Mouse (Mus musculus) kidney, embryonic 16.5 days (tissue): ENCODE measurements at regions not wholly inside any gene's neighbourhood (a gene's known extent, or its start where the extent isn't known, plus 50 kb on each side); places are given as distances from the start of the nearest gene placed in this dataset.
"Not testable (repeated sequence)": the region's sequence is repeated elsewhere in the genome, so short reads cannot be mapped to it uniquely, and the experiment has no call there.

Experiments
- ATAC-seq: fragments of 200-750 bp; cut with Nextera tagmentation; 2 replicates; pipeline ENCODE4 v1.8.0; 2017; ENCODE audit warnings: moderate TSS enrichment; ENCODE audit not compliant: low FRiP score, low TSS enrichment
- H3K27ac ChIP-seq: fragments of 300-500 bp; sonication (generic); 2 replicates; pipeline ENCODE4 v1.5.1; 2014; ENCODE audit warnings: low read length
- H3K27me3 ChIP-seq: fragments of 300-500 bp; sonication (generic); 2 replicates; pipeline ENCODE4 v1.6.1; 2014; ENCODE audit warnings: low read length, control low read depth, mixed read lengths; ENCODE audit not compliant: insufficient read depth
- H3K36me3 ChIP-seq: fragments of 300-500 bp; sonication (generic); 2 replicates; pipeline ENCODE4 v1.6.1; 2014; ENCODE audit warnings: low read length, control low read depth, mixed read lengths; ENCODE audit not compliant: insufficient read depth
- H3K4me1 ChIP-seq: fragments of 300-500 bp; sonication (generic); 2 replicates; pipeline ENCODE4 v1.6.1; 2014; ENCODE audit warnings: low read length, control low read depth, mixed read lengths; ENCODE audit not compliant: insufficient read depth
- H3K4me2 ChIP-seq: fragments of 300-500 bp; sonication (generic); replicated peaks from 2 replicates; pipeline ENCODE4 v1.6.1; 2014; ENCODE audit warnings: low read depth, low read length
- H3K4me3 ChIP-seq: fragments of 300-500 bp; sonication (generic); 2 replicates; pipeline ENCODE4 v1.5.1; 2014; ENCODE audit warnings: mild to moderate bottlenecking, low read length
- H3K9ac ChIP-seq: fragments of 300-500 bp; sonication (generic); replicated peaks from 2 replicates; pipeline ENCODE4 v1.6.1; 2014; ENCODE audit warnings: low read length
- H3K9me3 ChIP-seq: fragments of 300-500 bp; sonication (generic); 2 replicates; pipeline ENCODE4 v1.6.1; 2016; ENCODE audit warnings: low read length, control low read depth
- WGBS: fragments of 180-500 bp; shearing (Covaris S2); extraction: QIAGEN DNeasy Blood & Tissue Kit; methylation state at CpG from one replicate; pipeline ENCODE4 v1.1.7; 2014; 5-methylcytosine and 5-hydroxymethylcytosine counted together

- Histone ChIP-seq H3K4me2 (no peak overlapping the region), H3K27ac (no peak overlapping the region), H3K9me3 (no peaks in the 10 kb centered on the region), H3K36me3 (no peaks in the 10 kb centered on the region), H3K4me1 (no peaks in the 10 kb centered on the region), H3K4me3 (no peak overlapping the region), H3K9ac (no peak overlapping the region), H3K27me3 (no peaks in the 10 kb centered on the region)
- no peak for ATAC-seq
- 86% methylated on average over 8 of the region's 8 CpGs for WGBS
These were observed 80.4 kb upstream of the Enpep start for GRCm38 (mm10) chr3:129412961-129413246.

GRCm38 (mm10) chr3:129415656-129416055 is 83.1 kb upstream of the Enpep start:
- no peaks in the 10 kb centered on the region for H3K36me3 ChIP-seq
- no peaks in the 10 kb centered on the region for H3K27me3 ChIP-seq
- 84% methylated on average over 5 of the region's 5 CpGs for WGBS

GRCm38 (mm10) chr3:129416337-129416736 is 83.8 kb upstream of the Enpep start:
- H3K27me3 ChIP-seq = no peaks in the 10 kb centered on the region
- no peak overlapping the region for H3K4me2 ChIP-seq
- no peaks in the 10 kb centered on the region for H3K36me3 ChIP-seq
- no peak overlapping the region for H3K27ac ChIP-seq
- 88% methylated on average over 9 of the region's 9 CpGs for WGBS
- H3K4me3 ChIP-seq = no peak overlapping the region
- no peaks in the 10 kb centered on the region for H3K4me1 ChIP-seq
- no peak for ATAC-seq
- H3K9ac ChIP-seq = no peak overlapping the region
- no peaks in the 10 kb centered on the region for H3K9me3 ChIP-seq

More at GRCm38 (mm10) chr3:129415656-129416055, 83.1 kb upstream of the Enpep start:
- Histone ChIP-seq H3K9ac (no peak overlapping the region), H3K4me3 (no peak overlapping the region), H3K9me3 (no peaks in the 10 kb centered on the region), H3K27ac (no peak overlapping the region), H3K4me1 (no peaks in the 10 kb centered on the region), H3K4me2 (no peak overlapping the region)
- ATAC-seq = no peak

GRCm38 (mm10) chr3:129421620-129422239 is 89.2 kb upstream of the Enpep start:
- ATAC-seq = peak; percentile 35; the same call in 1 of the 2 replicates

GRCm38 (mm10) chr3:129428750-129429149 is 96.2 kb upstream of the Enpep start:
- WGBS = 94% methylated on average over 2 of the region's 2 CpGs
- Histone ChIP-seq H3K27ac (no peak overlapping the region), H3K36me3 (no peaks in the 10 kb centered on the region), H3K4me1 (peaks cover 5% of the 10 kb centered on the region; the same call in 1 of the 2 replicates), H3K9me3 (no peaks in the 10 kb centered on the region), H3K4me3 (no peak overlapping the region), H3K4me2 (no peak overlapping the region), H3K27me3 (no peaks in the 10 kb centered on the region), H3K9ac (no peak overlapping the region)
- ATAC-seq = no peak

More at GRCm38 (mm10) chr3:129421620-129422239, 89.2 kb upstream of the Enpep start:
- H3K36me3 ChIP-seq, H3K4me1 ChIP-seq, H3K9ac ChIP-seq, H3K4me2 ChIP-seq, H3K9me3 ChIP-seq, H3K27ac ChIP-seq, H3K4me3 ChIP-seq, H3K27me3 ChIP-seq: not testable (repeated sequence)
- 58% methylated on average over 8 of the region's 10 CpGs for WGBS

- Histone ChIP-seq H3K4me3 (no peak overlapping the region), H3K36me3 (no peaks in the 10 kb centered on the region), H3K9me3 (no peaks in the 10 kb centered on the region), H3K27me3 (no peaks in the 10 kb centered on the region), H3K4me2 (no peak overlapping the region), H3K9ac (no peak overlapping the region), H3K4me1 (peaks cover 5% of the 10 kb centered on the region; the same call in 1 of the 2 replicates), H3K27ac (no peak overlapping the region)
- 64% methylated on average over 8 of the region's 8 CpGs for WGBS
- no peak for ATAC-seq
These were observed 96.9 kb upstream of the Enpep start for GRCm38 (mm10) chr3:129429161-129430111.

- Histone ChIP-seq H3K27me3 (no peaks in the 10 kb centered on the region), H3K9ac (no peak overlapping the region), H3K4me3 (no peak overlapping the region), H3K27ac (no peak overlapping the region), H3K9me3 (peaks cover 4% of the 10 kb centered on the region; the same call in 1 of the 2 replicates), H3K4me2 (no peak overlapping the region), H3K4me1 (peaks cover 3% of the 10 kb centered on the region; the same call in 1 of the 2 replicates), H3K36me3 (no peaks in the 10 kb centered on the region)
- 73% methylated on average over 11 of the region's 11 CpGs for WGBS
- no peak for ATAC-seq
These were observed 98.1 kb upstream of the Elovl6 start for GRCm38 (mm10) chr3:129434056-129434455.

GRCm38 (mm10) chr3:129437687-129438086 is 94.5 kb upstream of the Elovl6 start:
- Histone ChIP-seq H3K9me3 (peaks cover 4% of the 10 kb centered on the region; the same call in 1 of the 2 replicates), H3K27ac (no peak overlapping the region), H3K27me3 (no peaks in the 10 kb centered on the region), H3K4me3 (no peak overlapping the region), H3K4me2 (no peak overlapping the region), H3K9ac (no peak overlapping the region), H3K36me3 (no peaks in the 10 kb centered on the region), H3K4me1 (no peaks in the 10 kb centered on the region)
- 80% methylated on average over 6 of the region's 6 CpGs for WGBS
- ATAC-seq = no peak

- H3K4me1 ChIP-seq = no peaks in the 10 kb centered on the region
- WGBS = 82% methylated on average over 5 of the region's 5 CpGs
- ATAC-seq = no peak
These were observed 89.4 kb upstream of the Elovl6 start for GRCm38 (mm10) chr3:129442756-129443155.

GRCm38 (mm10) chr3:129444221-129444620 is 87.9 kb upstream of the Elovl6 start:
- WGBS = 94% methylated on average over 3 of the region's 3 CpGs
- H3K9me3 ChIP-seq = no peaks in the 10 kb centered on the region

More at GRCm38 (mm10) chr3:129442756-129443155, 89.4 kb upstream of the Elovl6 start:
- no peaks in the 10 kb centered on the region for H3K36me3 ChIP-seq
- no peak overlapping the region for H3K4me3 ChIP-seq
- H3K27ac ChIP-seq = no peak overlapping the region
- no peaks in the 10 kb centered on the region for H3K27me3 ChIP-seq
- no peak overlapping the region for H3K4me2 ChIP-seq
- H3K9me3 ChIP-seq = no peaks in the 10 kb centered on the region
- no peak overlapping the region for H3K9ac ChIP-seq

More at GRCm38 (mm10) chr3:129444221-129444620, 87.9 kb upstream of the Elovl6 start:
- no peaks in the 10 kb centered on the region for H3K36me3 ChIP-seq
- H3K9ac ChIP-seq = no peak overlapping the region
- no peaks in the 10 kb centered on the region for H3K4me1 ChIP-seq
- H3K27me3 ChIP-seq = no peaks in the 10 kb centered on the region
- H3K4me3 ChIP-seq = no peak overlapping the region
- ATAC-seq = no peak
- H3K27ac ChIP-seq = no peak overlapping the region
- H3K4me2 ChIP-seq = no peak overlapping the region
